Mouse (Mus musculus): ENCODE results near the gene Spo11.

DNA sequence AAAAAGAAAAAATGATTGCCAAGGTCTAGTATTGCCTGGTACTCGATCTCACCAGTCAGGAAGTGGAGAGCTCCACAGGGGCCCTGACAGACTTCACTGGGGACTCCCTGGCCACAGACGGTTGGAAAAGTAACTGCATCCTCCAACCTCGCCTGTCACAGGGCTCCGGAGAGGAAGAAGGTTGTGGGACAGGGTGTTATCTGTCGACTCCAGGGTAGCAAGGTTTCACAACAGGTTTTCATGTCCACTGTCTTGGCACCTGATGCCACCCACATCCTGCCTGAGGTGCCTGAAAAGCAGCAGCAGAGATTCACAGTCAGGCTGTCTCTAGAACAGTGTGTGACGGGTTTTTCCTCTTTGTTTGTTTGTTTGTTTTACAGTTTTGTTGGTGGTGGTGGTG lies 40.4 kb downstream of the Spo11 start:
- TF ChIP-seq CTCF (IDR thresholded peaks at IDR 0.05; ENCODE audit: low read depth, low read length) (no peak), POLR2A (IDR thresholded peaks at IDR 0.05; ENCODE audit: extremely low read depth, insufficient read depth, low read length) (no peak)
